Mouse (Mus musculus) frontal cortex, postnatal 36 days (tissue): ENCODE results near the gene Syne2.

ENCODE experiments used
- DNase-seq, 2 experiments: peaks; one replicate each; pipeline ENCODE4 v3.0.0; 2022; ENCODE audit warnings: low spot score in 2 of 2

The Syne2 gene

GRCm38 (mm10) chr12:75866419-75867373 is 48.8 kb downstream of the Syne2 start:
- no peak for DNase-seq

GRCm38 (mm10) chr12:75873546-75874235 is 55.8 kb downstream of the Syne2 start:
- DNase-seq: no peak

- no peak for DNase-seq
These were observed 56.5 kb downstream of the Syne2 start for GRCm38 (mm10) chr12:75874287-75874994.

- no peak for DNase-seq
These were observed 61.8 kb downstream of the Syne2 start for GRCm38 (mm10) chr12:75879636-75880317.

- DNase-seq: no peak
These were observed 63.6 kb downstream of the Syne2 start for GRCm38 (mm10) chr12:75881554-75881953.

- no peak for DNase-seq
These were observed 68.2 kb downstream of the Syne2 start for GRCm38 (mm10) chr12:75886161-75886560.

GRCm38 (mm10) chr12:75886946-75887345 is 69.0 kb downstream of the Syne2 start:
- DNase-seq: no peak

- DNase-seq: no peak
These were observed 70.8 kb downstream of the Syne2 start for GRCm38 (mm10) chr12:75888721-75889120.

- DNase-seq: no peak
These were observed 73.3 kb downstream of the Syne2 start for GRCm38 (mm10) chr12:75891206-75891605.

GRCm38 (mm10) chr12:75893392-75893791 is 75.5 kb downstream of the Syne2 start:
- DNase-seq: no peak

- DNase-seq: no peak
These were observed 76.5 kb downstream of the Syne2 start for GRCm38 (mm10) chr12:75894316-75894997.

GRCm38 (mm10) chr12:75894998-75895331 is 77.0 kb downstream of the Syne2 start:
- DNase-seq: no peak

GRCm38 (mm10) chr12:75897793-75898192 is 79.9 kb downstream of the Syne2 start:
- no peak for DNase-seq

GRCm38 (mm10) chr12:75901721-75902120 is 83.8 kb downstream of the Syne2 start:
- DNase-seq: no peak

GRCm38 (mm10) chr12:75904068-75904467 is 86.1 kb downstream of the Syne2 start:
- no peak for DNase-seq

- no peak for DNase-seq
These were observed 87.4 kb downstream of the Syne2 start for GRCm38 (mm10) chr12:75905304-75905703.

- DNase-seq: no peak
These were observed 90.5 kb downstream of the Syne2 start for GRCm38 (mm10) chr12:75908466-75908865.

- DNase-seq: no peak
These were observed 97.8 kb downstream of the Syne2 start for GRCm38 (mm10) chr12:75915694-75916093.

GRCm38 (mm10) chr12:75918415-75918814 is 100.5 kb downstream of the Syne2 start:
- DNase-seq: no peak

- DNase-seq: peak; percentile 31 to 75
These were observed 101.0 kb downstream of the Syne2 start for GRCm38 (mm10) chr12:75918914-75919313.

GRCm38 (mm10) chr12:75922900-75923299 is 105.0 kb downstream of the Syne2 start:
- DNase-seq: no peak
